Mouse (Mus musculus): ENCODE measurements around the gene Ndufa6.

DNA sequence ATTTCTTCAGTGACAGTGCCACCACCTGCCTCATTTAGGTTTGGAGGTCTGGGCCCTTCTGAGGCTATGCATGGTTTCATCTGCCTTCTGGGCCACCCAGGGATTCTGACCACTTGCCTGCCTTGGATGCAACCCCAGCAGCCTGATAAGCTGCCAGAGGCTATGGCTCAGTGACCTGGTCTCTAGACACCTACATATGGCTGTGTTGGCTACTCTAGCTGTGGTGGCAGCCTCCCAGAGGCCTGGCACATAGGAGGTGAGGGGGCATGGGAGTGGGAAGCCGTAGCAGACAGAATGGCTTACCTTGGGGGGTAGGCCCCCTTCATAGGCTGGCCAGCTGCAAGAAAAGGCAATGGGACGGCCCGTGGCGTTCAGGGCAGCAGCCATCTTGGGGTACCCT, 18.9 kb downstream of the Ndufa6 start:
- TF ChIP-seq CTCF (IDR thresholded peaks at IDR 0.05; ENCODE audit: control insufficient read depth, insufficient read depth, low read length) (no peak), POLR2A (IDR thresholded peaks at IDR 0.05; ENCODE audit: borderline replicate concordance, control insufficient read depth, low read depth, low read length) (no peak)

Measured in bone marrow, adult 2 months (tissue).